Comparison of ENCODE assay signal across 27 mouse cellular contexts in the genomic region with DNA sequence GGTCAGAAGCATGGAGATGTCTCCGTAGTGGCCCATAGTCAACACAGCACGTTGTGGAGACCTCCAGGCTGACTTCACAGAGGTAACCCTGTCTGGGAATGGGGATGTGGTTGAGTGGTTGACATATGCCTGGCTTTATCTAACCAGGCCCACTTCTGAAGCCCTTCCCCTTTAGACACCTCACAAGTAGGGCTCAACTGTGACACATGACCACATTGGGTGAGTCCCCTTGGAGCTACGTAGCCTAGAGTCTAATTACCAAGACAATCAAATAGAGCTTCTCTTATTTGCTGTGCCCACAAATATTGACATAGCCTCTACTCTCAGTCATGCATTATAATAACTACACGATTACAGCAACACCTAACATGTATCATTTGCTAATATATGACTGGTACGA.
DNase-seq lines count a peak whose midpoint lies in the region; ATAC-seq and TF ChIP-seq lines count a peak whose summit lies in the region.
"Had no signal": no experiment of that assay in that cellular context is flagged by ENCODE, and none has a peak within 500 bp of the region (broad histone marks: within the 10 kb centered on the region; RNA-seq: fewer than 3 reads in every experiment).

No protein-coding gene starts in this region.

- TF ChIP-seq CTCF in MEL (IDR thresholded peaks at IDR 0.05 in 2 of 3, conservative IDR thresholded peaks at IDR 0.05 in 1 of 3; ENCODE audit: control insufficient read depth in 1 of 3, insufficient read depth in 1 of 3, low read depth in 2 of 3, low read length in 3 of 3, poor library complexity in 1 of 3, severe bottlenecking in 1 of 3) = no peak

- H3K79me2 ChIP-seq in MEL (ENCODE audit: control insufficient read depth, insufficient read depth, low read length, poor library complexity) = no peaks in the 10 kb centered on the region

- H3K4me1 ChIP-seq in MEL (ENCODE audit: control insufficient read depth in 1 of 2, insufficient read depth in 2 of 2, low read length in 2 of 2) = no peaks in the 10 kb centered on the region
- peaks cover 9% of the 10 kb centered on the region; the same call in 1 of the 2 replicates for H3K4me1 ChIP-seq in intestine, embryonic 16.5 days (ENCODE audit: control insufficient read depth, insufficient read depth, low read length)

- TF ChIP-seq RAD21 in MEL (IDR thresholded peaks at IDR 0.05; ENCODE audit: low read depth, low read length) = no peak

- TF ChIP-seq EP300 in MEL (IDR thresholded peaks at IDR 0.05; ENCODE audit: low read depth in 1 of 2, low read length in 2 of 2) = no peak

- 85% methylated on average over 5 of the region's 5 CpGs for WGBS in intestine, embryonic 16.5 days

- no peak overlapping the region for H3K4me3 ChIP-seq in MEL (ENCODE audit: control insufficient read depth in 1 of 2, insufficient read depth in 1 of 2, low read depth in 2 of 2, low read length in 2 of 2)
- no peak overlapping the region for H3K4me3 ChIP-seq in intestine, embryonic 16.5 days (ENCODE audit: low read length)
- H3K4me3 ChIP-seq: embryonic facial prominence, embryonic 10.5 days; embryonic facial prominence, embryonic 13.5 days; erythroblast, embryonic 14.5 days; forebrain, embryonic 12.5 days; forebrain, embryonic 15.5 days; heart, embryonic 13.5 days; hindbrain, embryonic 10.5 days; hindbrain, embryonic 13.5 days; intestine, embryonic 15.5 days had no signal

- H3K4me2 ChIP-seq in intestine, embryonic 16.5 days (ENCODE audit: low read depth, low read length) = no peak overlapping the region
- H3K4me2 ChIP-seq: embryonic facial prominence, embryonic 13.5 days; forebrain, embryonic 12.5 days; forebrain, embryonic 15.5 days; heart, embryonic 13.5 days; hindbrain, embryonic 13.5 days; intestine, embryonic 15.5 days had no signal

- ATAC-seq in granulocyte monocyte progenitor cell, adult 5-6 weeks (replicated peaks; ENCODE audit: poor library complexity, severe bottlenecking) = peak; percentile 58
- 0 out of 2 replicates have a peak, but pooled peaks have one; percentile 32 for ATAC-seq in megakaryocyte-erythroid progenitor cell, adult 5-6 weeks (replicated peaks; ENCODE audit: low FRiP score, low TSS enrichment, poor library complexity, severe bottlenecking)
- no peak for ATAC-seq in intestine, embryonic 16.5 days
- no peak for ATAC-seq in frontal cortex, adult (ENCODE audit: low TSS enrichment)
- ATAC-seq: forebrain, embryonic 15.5 days; hindbrain, embryonic 16.5 days; intestine, embryonic 15.5 days had no signal

- H3K9ac ChIP-seq in MEL (ENCODE audit: control insufficient read depth, low read depth, low read length, poor library complexity, severe bottlenecking) = no peak overlapping the region
- no peak overlapping the region for H3K9ac ChIP-seq in intestine, embryonic 16.5 days (ENCODE audit: low read depth, low read length)
- H3K9ac ChIP-seq: embryonic facial prominence, embryonic 13.5 days; forebrain, embryonic 12.5 days; forebrain, embryonic 15.5 days; heart, embryonic 13.5 days; hindbrain, embryonic 13.5 days; intestine, embryonic 15.5 days had no signal

- DNase-seq in 416B (ENCODE audit: low read depth) (peak; percentile 10), MEL (ENCODE audit: low read depth, low spot score) (peak; percentile 57)
- DNase-seq in neural tube, embryonic 10.5 days (ENCODE audit: extremely low spot score, low spot score) = no peak
- no peak for DNase-seq in retina, embryonic 14.5 days (ENCODE audit: low spot score)
- DNase-seq: adrenal gland, adult 8-10 months; adrenal gland, postnatal 36 days; cerebellum, adult 18-20 months; cerebellum, adult 9-10 months; cerebellum, postnatal 25 days; embryo, embryonic 11 days; gastrocnemius, postnatal 10 days; heart, adult 18-20 months; heart, postnatal 14 days had no signal

- no peaks in the 10 kb centered on the region for H3K9me3 ChIP-seq in MEL (replicated peaks; ENCODE audit: insufficient read depth, low read length)
- H3K9me3 ChIP-seq in intestine, embryonic 16.5 days (ENCODE audit: control insufficient read depth, low read length) = no peaks in the 10 kb centered on the region
- H3K9me3 ChIP-seq: embryonic facial prominence, embryonic 10.5 days; embryonic facial prominence, embryonic 13.5 days; forebrain, embryonic 12.5 days; forebrain, embryonic 15.5 days; heart, embryonic 13.5 days; hindbrain, embryonic 13.5 days; intestine, embryonic 15.5 days had no signal

- no peaks in the 10 kb centered on the region for H3K27me3 ChIP-seq in MEL (ENCODE audit: control insufficient read depth in 1 of 2, insufficient read depth in 2 of 2, low read length in 2 of 2)
- no peaks in the 10 kb centered on the region for H3K27me3 ChIP-seq in intestine, embryonic 16.5 days (replicated peaks; ENCODE audit: control insufficient read depth, insufficient read depth, low read length)
- H3K27me3 ChIP-seq: embryonic facial prominence, embryonic 13.5 days; forebrain, embryonic 12.5 days; forebrain, embryonic 15.5 days; hindbrain, embryonic 13.5 days; intestine, embryonic 15.5 days had no signal

- TF ChIP-seq POLR2A in MEL (IDR thresholded peaks at IDR 0.05; ENCODE audit: control insufficient read depth in 1 of 2, insufficient read depth in 1 of 2, low read depth in 1 of 2, low read length in 2 of 2, poor library complexity in 1 of 2) = no peak

- no peak overlapping the region for H3K27ac ChIP-seq in MEL (ENCODE audit: control insufficient read depth, low read depth, low read length)
- no peak overlapping the region for H3K27ac ChIP-seq in intestine, embryonic 16.5 days (ENCODE audit: low read length)
- H3K27ac ChIP-seq: embryonic facial prominence, embryonic 10.5 days; embryonic facial prominence, embryonic 13.5 days; forebrain, embryonic 12.5 days; forebrain, embryonic 15.5 days; heart, embryonic 13.5 days; hindbrain, embryonic 10.5 days; hindbrain, embryonic 13.5 days; intestine, embryonic 15.5 days had no signal

- peaks cover 0 to 2% of the 10 kb centered on the region in 2 experiments; a peak in 1 of 4 replicates for H3K36me3 ChIP-seq in MEL (ENCODE audit: control insufficient read depth in 1 of 2, insufficient read depth in 2 of 2, low read length in 2 of 2)
- H3K36me3 ChIP-seq in intestine, embryonic 16.5 days (ENCODE audit: control insufficient read depth, insufficient read depth, low read length) = no peaks in the 10 kb centered on the region
- H3K36me3 ChIP-seq: embryonic facial prominence, embryonic 10.5 days; embryonic facial prominence, embryonic 13.5 days; forebrain, embryonic 12.5 days; forebrain, embryonic 15.5 days; heart, embryonic 13.5 days; hindbrain, embryonic 10.5 days; hindbrain, embryonic 13.5 days; intestine, embryonic 15.5 days had no signal

TF ChIP-seq in MEL, 35 proteins besides CTCF, POLR2A, EP300 and RAD21:
- TF ChIP-seq E2F4 (IDR thresholded peaks at IDR 0.05; ENCODE audit: borderline replicate concordance, low read depth, low read length) (no peak), POLR2AphosphoS5 (IDR thresholded peaks at IDR 0.05; ENCODE audit: borderline replicate concordance, low read depth, low read length) (no peak), ZKSCAN1 (IDR thresholded peaks at IDR 0.05; ENCODE audit: low read depth, low read length) (no peak), ZMIZ1 (IDR thresholded peaks at IDR 0.05; ENCODE audit: low read depth, low read length) (no peak), KAT2A (conservative IDR thresholded peaks at IDR 0.05; ENCODE audit: low read depth, low read length) (no peak), ELF1 (IDR thresholded peaks at IDR 0.05; ENCODE audit: low read depth, low read length) (no peak), UBTF (IDR thresholded peaks at IDR 0.05; ENCODE audit: borderline replicate concordance, insufficient read depth, low read depth, low read length) (no peak), ZNF384 (IDR thresholded peaks at IDR 0.05; ENCODE audit: low read depth, low read length) (no peak), SMC3 (IDR thresholded peaks at IDR 0.05; ENCODE audit: low read depth, low read length) (no peak), MAZ (IDR thresholded peaks at IDR 0.05; ENCODE audit: low read depth, low read length) (no peak), CHD1 (IDR thresholded peaks at IDR 0.05; ENCODE audit: low read depth, low read length) (no peak), MEF2A (IDR thresholded peaks at IDR 0.05; ENCODE audit: extremely low read depth, insufficient replicate concordance, low read depth, low read length, poor library complexity, severe bottlenecking) (no peak), MXI1 (IDR thresholded peaks at IDR 0.05; ENCODE audit: low read depth, low read length) (no peak), NELFE (IDR thresholded peaks at IDR 0.05; ENCODE audit: low read depth, low read length) (no peak), TAL1 (IDR thresholded peaks at IDR 0.05; ENCODE audit: low read length) (no peak), ETS1 (IDR thresholded peaks at IDR 0.05; ENCODE audit: low read depth, low read length) (no peak), RCOR1 (IDR thresholded peaks at IDR 0.05; ENCODE audit: low read depth, low read length) (no peak), MAX (IDR thresholded peaks at IDR 0.05; ENCODE audit: low read length) (no peak), TBP (IDR thresholded peaks at IDR 0.05; ENCODE audit: low read depth, low read length) (no peak)

Comparison
In these comparisons a context has a peak if more than half of its experiments do, and no peak if none do; other contexts are left out.
1. DNase-seq: peak in 416B (single experiment) and MEL (single experiment); none in neural tube, embryonic 10.5 days (single experiment) and retina, embryonic 14.5 days (single experiment).
2. ATAC-seq: peak in granulocyte monocyte progenitor cell, adult 5-6 weeks (single experiment) and megakaryocyte-erythroid progenitor cell, adult 5-6 weeks (single experiment); none in intestine, embryonic 16.5 days (single experiment) and frontal cortex, adult (single experiment).